Mouse (Mus musculus) brain, embryonic 14.5 days (tissue): Measurements from ENCODE around the gene Eif3b. TPM values are rescaled to one million over a fixed set of nuclear protein-coding genes. Genes with fewer than 3 reads are reported as not detected.

ENCODE experiments used
- DNase-seq: peaks from one replicate; pipeline ENCODE4 v3.0.0-alpha.2; 2011; ENCODE audit warnings: low read depth
- CTCF ChIP-seq: fragments of 200-500 bp; IDR thresholded peaks from 2 replicates; pipeline ENCODE4 v1.5.1; 2012; ENCODE audit warnings: inconsistent platforms, mild to moderate bottlenecking, moderate library complexity, borderline replicate concordance; ENCODE audit not compliant: insufficient read depth, insufficient read length; ENCODE audit errors: extremely low read depth
- POLR2A ChIP-seq: fragments of 200-500 bp; IDR thresholded peaks from 2 replicates; pipeline ENCODE4 v1.6.1; 2012; ENCODE audit warnings: mild to moderate bottlenecking, inconsistent platforms, borderline replicate concordance; ENCODE audit not compliant: poor library complexity, insufficient read depth, insufficient read length, severe bottlenecking; ENCODE audit errors: extremely low read depth
- polyA plus RNA-seq: library from polyadenylated mRNA; depleted of rRNA; stranded (reverse); fragments of >200 nt; gene quantifications from 2 replicates; pipeline ENCODE4 v1.2.3, GENCODE M21; 2012; rRNA removed

Gene Eif3b
- 92.5 and 112 TPM in 2 replicates for polyA plus RNA-seq

- peak; percentile 98 for DNase-seq
- TF ChIP-seq CTCF (0 out of 2 replicates have a peak, but pooled peaks have one; percentile 7), POLR2A (peak; percentile 79)
Observed at GRCm38 (mm10) chr5:140418489-140419441, at the start of gene Eif3b. Gene Eif3b, plus strand, starts transcription at chr5:140419328.

DNA sequence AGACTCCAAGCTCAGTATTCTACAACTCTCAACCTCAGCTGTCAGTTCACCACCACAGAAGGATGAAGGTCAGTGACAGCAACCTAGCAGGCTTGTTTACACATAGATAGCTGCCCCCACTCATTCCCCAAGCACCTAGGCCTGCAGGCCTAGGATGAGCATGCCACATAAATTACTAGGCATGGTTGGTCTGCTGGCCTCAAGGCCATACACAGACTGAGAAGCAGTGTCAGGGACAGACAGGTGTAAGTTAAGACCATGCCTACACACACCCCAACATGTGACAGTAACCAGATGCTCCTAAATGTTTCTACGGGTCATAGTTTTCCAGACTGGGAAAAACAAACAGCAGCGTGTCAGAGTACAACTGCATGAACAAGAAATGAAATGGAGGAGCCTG is 49.7 kb upstream of the Eif3b start:
- DNase-seq = no peak
- no peak for TF ChIP-seq CTCF
- TF ChIP-seq POLR2A = no peak

DNA sequence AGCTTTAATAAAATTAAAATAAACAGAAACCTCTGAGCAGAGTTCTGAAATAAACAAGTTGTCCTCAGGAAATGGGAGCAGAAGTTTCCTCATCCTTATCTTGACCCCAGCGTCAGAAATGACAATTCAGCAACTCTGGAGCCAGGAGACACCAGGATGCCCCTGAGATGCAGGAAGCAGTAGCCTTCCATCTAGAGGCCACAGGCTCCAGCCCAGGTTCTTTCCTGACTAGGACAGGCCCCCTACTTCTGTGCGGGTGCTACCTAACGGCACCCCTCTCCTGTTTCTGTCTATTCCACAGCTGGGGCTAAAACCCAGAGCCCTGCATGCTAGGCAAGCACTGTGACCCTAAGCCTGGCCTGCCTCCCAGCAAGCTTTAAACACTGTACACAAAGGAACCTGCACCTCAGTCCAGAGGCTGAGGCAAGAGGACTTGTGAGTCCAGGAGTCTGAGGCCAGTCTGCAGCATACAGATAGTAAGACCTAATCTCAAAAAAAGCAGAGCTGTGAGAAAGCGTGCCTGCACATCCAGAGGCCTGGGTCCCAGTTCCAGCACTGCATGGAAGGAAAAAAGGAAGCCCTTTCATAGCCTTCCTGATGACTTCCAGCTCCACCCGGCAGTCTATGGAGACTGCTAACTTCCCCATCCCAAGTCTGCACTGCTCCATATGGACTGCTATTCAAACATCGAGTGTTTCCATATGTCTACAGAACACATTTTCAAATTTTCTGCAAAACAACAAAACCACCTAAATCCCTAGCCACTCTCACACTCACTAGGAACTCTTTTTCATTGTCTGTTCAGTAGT is 48.5 kb upstream of the Eif3b start:
- DNase-seq = no peak

DNA sequence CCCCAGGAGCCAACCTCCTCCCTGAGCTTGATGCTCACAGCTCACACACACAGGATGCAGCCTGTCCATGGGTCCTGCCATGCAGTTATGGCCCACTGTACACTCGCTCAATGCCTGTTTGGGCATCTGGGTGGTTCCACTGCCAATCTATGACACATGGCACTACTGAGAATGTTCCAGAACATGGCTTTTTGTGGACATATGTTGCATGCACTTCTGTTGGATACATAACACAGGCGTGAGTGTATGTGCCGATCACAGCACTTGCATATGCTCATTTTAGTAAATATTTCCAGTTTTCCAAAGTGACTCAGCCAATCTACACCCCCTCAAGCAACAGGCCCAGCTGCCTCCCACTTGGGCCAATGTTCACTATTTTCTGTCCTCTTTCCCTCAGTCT is 47.5 kb upstream of the Eif3b start:
- peak; percentile 66 for DNase-seq
- TF ChIP-seq POLR2A = no peak
- no peak for TF ChIP-seq CTCF

More for the DNA sequence above, 48.5 kb upstream of the Eif3b start:
- TF ChIP-seq CTCF (no peak), POLR2A (no peak)

DNA sequence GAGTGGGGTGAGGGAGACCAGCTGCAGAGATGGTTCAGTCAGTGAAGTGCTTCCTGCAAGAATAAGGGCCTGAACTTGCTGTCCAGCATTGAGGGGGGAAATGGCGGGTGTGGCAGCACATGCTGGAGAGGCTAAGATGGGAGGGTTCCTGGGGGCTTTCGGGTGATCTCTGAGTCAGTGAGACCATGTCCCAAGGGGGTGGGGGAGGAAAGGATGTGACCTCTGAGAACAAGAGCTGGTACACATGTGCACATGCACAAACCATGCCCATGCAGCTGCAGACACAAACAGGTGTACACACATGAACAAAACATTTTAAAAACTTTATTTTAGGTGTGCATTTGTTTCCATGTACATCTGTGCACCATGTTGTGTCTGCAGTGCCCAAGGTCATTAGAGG is 45.4 kb upstream of the Eif3b start:
- TF ChIP-seq POLR2A = no peak
- no peak for TF ChIP-seq CTCF
- DNase-seq = no peak

DNA sequence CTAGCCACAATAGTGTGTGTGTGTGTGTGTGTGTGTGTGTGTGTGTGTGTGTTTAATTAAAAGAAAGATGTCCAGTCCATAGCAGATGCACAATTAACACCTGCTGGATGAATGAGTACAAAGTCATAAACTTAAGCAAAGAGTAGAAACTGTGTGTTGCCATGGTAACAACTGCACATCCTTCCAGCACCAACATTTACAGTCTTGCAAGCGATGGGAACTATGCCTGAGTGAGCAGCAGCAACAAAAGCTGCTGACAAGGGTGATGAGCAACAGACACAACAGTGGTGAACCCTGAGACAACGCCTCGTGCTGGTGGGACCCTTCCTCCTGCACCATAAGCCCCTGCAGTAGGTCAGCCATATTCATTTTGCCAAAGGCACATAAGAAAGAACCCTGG is 44.9 kb upstream of the Eif3b start:
- DNase-seq = peak; percentile 55
- TF ChIP-seq POLR2A = no peak

DNA sequence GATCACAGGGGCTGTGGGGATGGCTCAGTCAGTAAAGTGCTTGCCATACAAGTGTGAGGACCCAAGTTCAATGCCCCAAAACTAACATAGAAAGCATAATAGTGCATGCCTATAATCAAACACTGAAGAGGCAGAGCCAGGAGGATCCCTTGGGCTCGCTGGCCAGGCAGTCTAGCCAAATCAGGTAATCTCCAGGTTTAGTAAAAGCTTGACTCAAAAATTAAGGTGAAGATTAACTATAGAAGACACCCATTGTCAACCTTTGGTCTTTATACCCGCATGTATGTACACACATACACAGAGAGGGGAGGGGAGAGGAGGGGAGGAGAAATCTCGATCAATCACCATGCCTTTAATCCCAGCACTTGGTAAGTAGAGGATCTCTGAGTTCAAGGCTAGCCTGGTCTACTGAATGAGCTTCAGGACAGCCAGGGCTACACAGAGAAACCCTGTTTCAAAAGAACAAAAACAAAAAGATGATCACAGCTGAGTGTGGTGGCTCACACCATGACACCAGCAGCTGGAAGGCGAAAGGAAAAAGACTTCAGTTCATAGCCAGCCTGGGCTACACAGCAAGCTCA is 43.8 kb upstream of the Eif3b start:
- no peak for DNase-seq
- no peak for TF ChIP-seq POLR2A
- no peak for TF ChIP-seq CTCF

- no peak for DNase-seq
- no peak for TF ChIP-seq POLR2A
- TF ChIP-seq CTCF = no peak
Observed at GRCm38 (mm10) chr5:140378121-140378853, 40.8 kb upstream of the Eif3b start.

- no peak for DNase-seq
- TF ChIP-seq POLR2A (no peak), CTCF (no peak)
Observed at GRCm38 (mm10) chr5:140379299-140379698, 39.8 kb upstream of the Eif3b start.

DNA sequence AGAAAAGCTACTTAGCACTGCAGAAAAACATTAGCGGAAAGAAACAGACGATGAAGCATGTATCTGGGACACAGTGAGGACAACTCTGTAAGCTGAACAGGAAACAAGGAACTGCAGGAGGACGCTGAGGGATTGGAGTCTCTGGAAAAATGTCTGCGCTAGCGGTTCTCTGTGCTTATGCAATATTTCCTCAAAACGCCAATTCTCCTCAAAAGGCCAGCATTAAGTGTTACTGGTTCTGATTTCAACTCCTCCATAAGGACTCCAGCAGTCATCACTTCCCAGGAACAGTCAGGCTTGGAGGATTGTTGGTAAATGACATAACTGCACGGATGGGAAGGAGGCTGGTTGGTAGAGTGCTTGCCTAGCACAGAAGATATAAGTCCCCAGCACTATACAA is 38.0 kb upstream of the Eif3b start:
- no peak for TF ChIP-seq POLR2A
- no peak for TF ChIP-seq CTCF
- no peak for DNase-seq
